Mouse (Mus musculus): ENCODE results near the gene Eml6.

DNA sequence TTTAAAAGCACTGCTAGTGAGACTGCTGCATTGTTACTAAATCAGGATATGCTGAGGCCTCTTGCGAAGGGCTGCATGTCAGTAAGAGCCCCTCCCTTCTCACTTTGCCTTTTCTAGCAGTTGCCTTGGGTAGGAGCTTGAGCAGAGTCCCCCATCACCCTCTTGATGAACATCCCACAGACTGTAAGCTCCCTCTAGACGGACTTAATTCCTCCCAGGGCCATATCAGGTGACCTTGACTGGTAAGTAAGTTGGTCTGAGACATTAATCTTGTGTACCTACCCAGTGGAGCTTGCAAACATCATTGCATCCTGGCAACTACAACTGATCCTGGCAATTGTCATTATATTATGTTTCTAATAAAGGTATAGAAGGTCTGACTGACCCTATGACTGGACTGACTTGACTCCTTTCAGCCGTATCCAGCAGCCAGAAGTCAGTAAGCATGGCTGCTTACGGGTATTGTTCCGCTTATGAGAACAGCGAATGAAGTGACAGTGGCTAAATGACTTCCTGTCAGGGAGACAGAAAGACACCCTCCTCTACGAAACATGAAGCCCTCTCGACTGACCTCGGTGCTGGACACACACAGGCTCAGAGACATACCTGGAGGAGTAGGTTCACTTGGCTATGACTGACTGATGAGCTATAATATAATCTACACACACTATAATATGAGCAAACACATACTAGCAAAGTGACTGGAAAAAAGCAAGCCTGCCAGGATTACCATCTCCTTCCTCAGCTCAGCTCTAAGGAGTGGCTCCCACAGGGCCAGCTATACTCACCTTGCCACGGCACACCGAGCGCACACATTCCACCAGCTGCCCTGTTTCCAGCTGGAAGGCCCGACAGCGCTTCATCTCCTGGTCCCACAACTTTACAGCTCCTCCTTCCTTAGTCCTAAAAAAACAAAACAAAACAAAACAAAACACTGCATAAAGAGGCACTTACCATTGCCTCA, 273.9 kb downstream of the Eml6 start:
- TF ChIP-seq CTCF (IDR thresholded peaks at IDR 0.05; ENCODE audit: low read depth, low read length): no peak
- TF ChIP-seq EP300 (IDR thresholded peaks at IDR 0.05; ENCODE audit: insufficient read depth, low read depth, low read length): no peak
- no peak for TF ChIP-seq POLR2A (IDR thresholded peaks at IDR 0.05; ENCODE audit: insufficient read depth, low read length)

Data from ES-Bruce4 (cell line).